Mouse (Mus musculus) monocyte, adult 59 days (primary cell): ENCODE results near the gene Mettl2. TPM values are rescaled to one million over a fixed set of nuclear protein-coding genes. Genes with fewer than 3 reads are reported as not detected.

Experiments
- total RNA-seq, 2 experiments: library from RNA; stranded (reverse); gene quantifications; one replicate each; pipeline ENCODE4 v1.2.4; 2023

The Mettl2 gene
- total RNA-seq, result 10 to 100 TPM; 14.7 TPM

GRCm38 (mm10) chr11:105125735-105126519 lies at the start of gene Mettl2:
Gene Mettl2 (plus strand): TSS chr11:105126425.

GRCm38 (mm10) chr11:105146593-105146992 lies 20.4 kb downstream of the Mettl2 start, which contains the start of gene Gm10842:
Gene Gm10842 (plus strand): TSS chr11:105146893.

GRCm38 (mm10) chr11:105178516-105178915 lies 52.3 kb downstream of the Mettl2 start, which contains the start of gene Tlk2:
Gene Tlk2 (plus strand): TSS chr11:105178807.

Other genes with a start within 250 kb of the Mettl2 start
- gene Efcab3, start 62.8 kb upstream of the Mettl2 start, total RNA-seq, result not detected
- gene Gm10842, start 20.5 kb downstream of the Mettl2 start, total RNA-seq, result not detected
- 10 to 100 TPM; 50.6 to 57.6 TPM for gene Tlk2, start 52.4 kb downstream of the Mettl2 start, total RNA-seq
- 1 to 10 TPM in 1 of 2 experiments, under 1 TPM in 1; 0.26 to 1.1 TPM for gene Mrc2, start 166.2 kb downstream of the Mettl2 start, total RNA-seq